Mouse (Mus musculus) retina, postnatal 7 days (tissue): ENCODE measurements around the gene Lrmda.

Source experiments
- DNase-seq: peaks from one replicate; pipeline ENCODE4 v3.0.0-alpha.2; 2012; ENCODE audit warnings: low read depth, low spot score

The Lrmda gene

GRCm38 (mm10) chr14:22847011-22847786 is 827.7 kb downstream of the Lrmda start:
- DNase-seq = no peak

DNA sequence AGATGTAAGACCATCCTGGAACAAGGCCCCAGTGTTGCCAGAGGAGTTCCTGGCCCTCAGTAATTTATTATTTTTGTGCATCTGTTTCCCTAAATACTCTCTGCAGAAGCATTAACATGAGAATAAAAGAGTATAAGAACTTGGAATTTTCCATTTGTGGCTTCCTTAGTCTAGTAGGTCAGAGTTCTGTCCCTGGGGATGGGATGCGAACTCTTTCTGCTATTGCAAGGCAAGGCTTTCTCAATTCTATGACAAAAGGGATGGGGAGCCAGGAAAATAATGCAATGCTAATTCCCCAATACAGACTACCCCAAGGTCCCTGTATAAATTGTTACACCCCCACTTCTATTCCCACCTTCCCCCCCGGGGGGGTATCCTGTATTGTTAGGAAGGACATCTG is 829.6 kb downstream of the Lrmda start:
- DNase-seq = no peak

- no peak for DNase-seq
These were observed 841.1 kb downstream of the Lrmda start for GRCm38 (mm10) chr14:22860631-22861030.

DNA sequence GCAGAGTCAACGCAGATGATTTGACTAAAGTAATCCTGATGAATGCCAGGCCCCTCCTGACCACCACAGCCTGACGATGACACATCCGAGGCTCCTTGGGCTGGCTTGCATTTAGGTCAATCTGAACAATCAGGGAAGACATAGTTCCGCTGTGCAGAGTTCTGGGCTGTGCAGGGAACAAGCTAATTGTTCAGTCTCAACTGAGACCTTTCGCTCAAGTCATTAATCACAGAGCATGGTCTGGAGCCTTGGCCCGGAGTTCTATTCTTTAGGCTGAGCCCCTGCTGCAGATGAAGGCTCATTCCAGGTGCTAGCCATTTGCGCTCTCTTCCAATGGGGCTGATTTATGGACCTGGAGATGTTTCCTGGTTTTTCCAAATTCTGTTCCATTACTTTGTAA is 844.6 kb downstream of the Lrmda start:
- DNase-seq = no peak

GRCm38 (mm10) chr14:22874584-22874983 is 855.1 kb downstream of the Lrmda start:
- no peak for DNase-seq

DNA sequence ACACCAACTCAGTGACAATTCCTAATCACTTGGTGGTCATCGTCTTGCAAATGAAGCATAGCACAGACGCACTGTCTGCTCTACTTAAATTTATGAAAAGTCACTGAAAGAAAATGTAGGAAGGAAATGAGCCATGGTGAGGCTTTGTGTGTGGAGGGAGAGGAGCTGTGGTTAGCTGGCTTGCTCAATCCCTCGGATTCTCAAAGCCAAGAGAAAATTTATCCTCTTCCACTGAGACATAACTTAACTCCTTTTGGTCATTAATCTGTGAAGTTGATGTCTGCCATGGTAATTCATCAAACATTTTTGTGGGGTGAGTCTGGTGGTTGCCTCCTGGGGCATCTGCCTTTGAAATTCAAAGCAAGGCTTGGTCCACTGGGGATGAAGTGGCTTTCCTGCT is 867.7 kb downstream of the Lrmda start:
- no peak for DNase-seq

DNA sequence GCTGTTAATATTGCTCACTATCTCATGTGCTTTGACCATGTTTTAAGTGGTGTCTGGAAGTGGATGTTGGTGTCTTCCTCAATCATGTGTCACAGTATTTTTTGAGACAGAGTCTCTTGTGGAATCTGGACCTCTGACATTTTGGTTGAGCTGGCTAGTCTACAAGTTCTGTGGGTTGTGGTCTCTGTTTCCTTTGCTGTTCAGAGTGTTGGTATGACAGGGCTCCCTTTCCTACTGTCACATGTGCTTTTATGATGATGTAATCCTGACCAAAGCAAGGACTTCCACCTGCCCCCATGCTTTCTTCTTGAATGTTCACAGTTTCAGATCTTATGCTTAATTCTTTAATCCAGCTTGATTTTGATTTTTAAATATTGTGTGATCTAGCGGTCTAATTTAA is 879.8 kb downstream of the Lrmda start:
- DNase-seq = no peak

DNA sequence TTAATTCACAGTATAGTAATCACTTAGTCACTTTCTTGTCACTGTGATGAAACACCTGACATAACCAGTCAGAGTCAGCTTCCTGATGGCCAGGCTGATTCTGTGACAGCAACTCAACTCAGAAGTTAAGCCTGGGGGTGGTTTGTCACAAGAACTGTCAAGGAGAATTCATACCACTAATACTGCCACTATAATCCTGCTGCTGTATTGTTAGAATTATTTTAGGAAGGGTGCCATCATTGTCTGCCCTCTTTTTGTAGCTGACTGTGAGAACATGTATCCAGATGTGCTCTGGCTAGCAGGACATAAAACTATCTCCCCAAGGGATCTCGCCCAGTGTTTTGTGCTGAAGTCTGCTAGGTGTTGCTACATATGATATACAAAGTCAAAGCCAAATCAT is 882.6 kb downstream of the Lrmda start:
- DNase-seq = no peak

- no peak for DNase-seq
These were observed 883.4 kb downstream of the Lrmda start for GRCm38 (mm10) chr14:22902914-22903313.

DNA sequence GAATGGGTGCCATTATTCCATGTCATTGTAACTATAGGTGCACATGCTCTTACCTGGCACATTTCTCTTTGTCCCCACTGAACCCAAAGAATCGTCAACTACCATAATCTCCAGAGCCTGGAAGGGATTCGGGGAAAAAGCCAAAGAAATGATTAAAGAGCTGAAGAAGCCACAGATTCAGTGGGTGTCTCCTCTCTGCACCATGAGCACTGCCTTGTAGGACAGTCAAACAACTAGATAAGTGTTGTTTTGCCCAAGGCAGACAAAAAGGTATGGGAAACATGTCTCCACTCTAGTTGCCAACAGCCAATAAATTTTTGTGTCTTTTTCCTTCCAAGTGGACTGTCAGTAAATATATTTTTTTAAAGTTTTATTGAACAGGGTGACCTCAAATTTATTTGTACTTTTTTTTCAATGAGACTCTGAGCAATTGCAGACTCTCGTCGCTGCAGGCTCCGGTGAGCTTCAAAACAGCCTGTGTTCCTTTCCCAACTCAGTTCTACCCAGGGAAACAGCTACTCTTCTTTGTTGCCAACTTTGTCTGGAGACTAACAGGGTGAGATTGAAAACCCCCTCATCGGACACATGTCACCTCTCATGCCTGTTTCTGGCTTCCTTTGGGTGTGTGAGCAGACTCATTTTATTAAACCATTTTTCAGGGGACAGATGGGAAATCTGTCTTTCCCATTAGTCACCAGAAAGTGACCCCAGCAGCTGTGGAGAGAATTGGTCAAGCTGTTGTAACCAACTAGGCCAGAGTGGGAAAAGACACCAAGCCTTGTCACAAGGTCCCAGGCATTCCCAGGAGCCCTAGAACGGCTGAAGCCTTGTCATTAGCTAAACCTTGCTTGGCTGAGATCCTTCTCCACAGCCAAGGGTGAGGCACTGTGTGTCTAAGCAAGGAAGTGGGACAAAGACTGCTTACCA is 886.5 kb downstream of the Lrmda start:
- DNase-seq = no peak

DNA sequence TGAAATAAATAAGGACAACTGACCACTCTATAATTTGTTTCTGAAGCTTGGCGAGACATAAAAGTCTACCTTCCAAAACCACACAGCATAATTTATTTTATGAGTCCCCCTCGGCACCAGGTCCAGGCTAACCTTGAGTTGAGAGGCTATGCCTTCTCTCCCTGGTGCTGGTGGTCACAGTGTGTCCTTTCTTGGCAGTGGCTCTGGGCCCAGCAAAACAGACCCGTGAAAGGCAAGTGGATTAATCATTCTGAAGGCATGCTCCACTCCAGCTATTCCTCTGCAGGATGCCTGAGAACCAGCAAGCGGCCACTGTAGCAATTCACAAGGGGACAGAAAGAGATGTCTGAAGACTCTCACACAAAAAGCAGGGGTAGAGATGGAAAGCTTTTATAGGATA is 887.2 kb downstream of the Lrmda start:
- DNase-seq = no peak

DNA sequence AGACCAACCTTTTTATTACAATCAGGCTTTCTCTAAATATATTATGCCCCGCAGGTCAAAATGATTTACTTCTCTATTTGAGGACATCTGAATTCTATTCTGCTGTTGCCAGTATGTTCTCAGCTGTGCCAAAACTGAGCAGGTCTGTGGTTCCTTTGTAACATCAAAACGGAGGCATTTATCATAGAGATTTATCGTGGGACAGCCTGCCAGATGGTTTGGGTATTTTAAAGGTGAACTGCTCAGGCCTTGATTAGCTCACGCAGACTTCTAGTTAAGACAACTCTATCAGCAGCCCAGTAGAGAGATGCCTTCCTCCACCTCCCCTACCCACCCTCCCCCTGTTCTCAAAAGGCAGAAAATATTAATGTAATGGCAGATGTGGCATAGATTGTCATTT is 887.7 kb downstream of the Lrmda start:
- no peak for DNase-seq

GRCm38 (mm10) chr14:22908006-22908405 is 888.5 kb downstream of the Lrmda start:
- DNase-seq = no peak

DNA sequence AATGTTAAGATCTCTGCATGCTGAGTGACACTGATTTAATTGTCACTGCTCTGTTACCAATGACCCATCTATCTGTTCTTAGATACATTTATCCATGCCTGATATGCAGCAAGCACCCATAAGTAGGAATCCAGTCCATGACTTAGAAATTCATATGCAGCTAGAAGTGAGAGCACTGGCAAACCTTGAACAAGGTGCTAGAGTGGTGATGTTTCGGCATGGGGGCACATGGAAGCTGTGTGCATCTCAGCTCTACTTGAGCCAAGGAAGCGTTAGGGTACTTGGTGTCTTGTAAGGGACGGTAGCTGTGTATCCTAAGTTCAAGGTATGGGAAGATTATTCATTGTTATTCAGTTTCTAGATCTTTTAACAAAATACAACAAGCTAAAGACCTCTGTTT is 896.0 kb downstream of the Lrmda start:
- DNase-seq = no peak

GRCm38 (mm10) chr14:22918499-22918898 is 899.0 kb downstream of the Lrmda start:
- DNase-seq = no peak

DNA sequence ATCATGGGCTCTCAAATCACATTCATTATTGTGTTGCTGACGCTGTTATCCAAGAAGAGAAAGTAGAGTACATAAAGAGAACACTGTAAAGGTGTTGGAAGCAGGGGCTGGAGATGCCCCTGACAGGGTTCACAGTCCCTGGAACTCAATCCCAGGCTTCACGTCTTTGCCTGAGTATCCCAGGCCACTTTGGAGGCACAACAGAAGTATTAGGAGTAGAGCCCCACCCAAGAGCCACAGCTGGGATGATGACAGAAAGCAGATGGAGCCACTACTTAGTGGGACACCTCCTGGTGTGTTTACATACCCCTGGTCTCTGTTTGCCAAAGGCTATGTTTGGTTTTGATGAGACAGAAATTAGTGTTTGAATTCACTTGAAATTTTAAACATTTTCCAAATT is 899.4 kb downstream of the Lrmda start:
- DNase-seq = no peak

GRCm38 (mm10) chr14:22921152-22921551 is 901.6 kb downstream of the Lrmda start:
- no peak for DNase-seq

GRCm38 (mm10) chr14:22921796-22922195 is 902.3 kb downstream of the Lrmda start:
- DNase-seq = no peak

GRCm38 (mm10) chr14:22922571-22922970 is 903.1 kb downstream of the Lrmda start:
- DNase-seq = no peak

GRCm38 (mm10) chr14:22923251-22923650 is 903.7 kb downstream of the Lrmda start:
- DNase-seq = no peak

DNA sequence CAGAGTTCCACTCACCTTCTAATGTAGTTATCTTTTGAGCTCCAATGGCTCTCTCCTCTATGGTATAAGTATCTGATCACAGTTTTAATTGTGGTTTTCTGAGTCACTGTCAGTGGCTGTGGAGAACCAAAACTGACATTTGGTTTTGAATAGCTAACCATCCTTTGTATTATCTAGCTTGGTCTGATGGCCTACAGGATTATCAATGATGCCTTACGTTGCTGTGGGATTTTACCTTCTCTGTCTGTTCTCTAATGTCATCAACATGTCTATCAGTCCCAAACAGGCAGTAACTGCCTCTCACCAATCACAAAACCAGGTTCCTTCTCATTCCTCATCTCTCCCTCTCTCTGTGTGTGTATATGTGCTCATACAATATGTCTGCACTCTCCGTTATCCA is 908.8 kb downstream of the Lrmda start:
- DNase-seq = no peak

- no peak for DNase-seq
These were observed 909.2 kb downstream of the Lrmda start for GRCm38 (mm10) chr14:22928683-22929082.

- DNase-seq = no peak
These were observed 910.1 kb downstream of the Lrmda start for GRCm38 (mm10) chr14:22929585-22929984.
